Mouse (Mus musculus) MEL (cell line): ENCODE measurements around the gene Gtf3c4.

Experiments
- CTCF ChIP-seq, 3 experiments: IDR thresholded peaks in 2 of 3; conservative IDR thresholded peaks in 1 of 3; 2 replicates each; pipeline ENCODE4 v1.5.1; 2011 to 2012; ENCODE audit warnings: low read length in 3 of 3, low read depth in 2 of 3, mild to moderate bottlenecking in 2 of 3, improper control_type of control experiment in 1 of 3, inconsistent platforms in 1 of 3, mixed read lengths in 1 of 3, moderate library complexity in 1 of 3; ENCODE audit not compliant: control insufficient read depth in 1 of 3, insufficient read depth in 1 of 3, poor library complexity in 1 of 3, severe bottlenecking in 1 of 3
- ELF1 ChIP-seq: IDR thresholded peaks from 2 replicates; pipeline ENCODE4 v1.6.1; 2014; ENCODE audit warnings: low read depth, mild to moderate bottlenecking, inconsistent platforms, low read length, improper control_type of control experiment, moderate library complexity
- EP300 ChIP-seq, 2 experiments: IDR thresholded peaks; 2 replicates each; pipeline ENCODE4 v1.6.1; 2011; ENCODE audit warnings: improper control_type of control experiment in 2 of 2, low read length in 2 of 2, low read depth in 1 of 2, mild to moderate bottlenecking in 1 of 2
- GATA1 ChIP-seq: IDR thresholded peaks from 2 replicates; pipeline ENCODE4 v1.6.1; 2011; ENCODE audit warnings: low read depth, low read length, improper control_type of control experiment
- HCFC1 ChIP-seq: IDR thresholded peaks from 2 replicates; pipeline ENCODE4 v1.6.1; 2012; ENCODE audit warnings: low read depth, mild to moderate bottlenecking, inconsistent platforms, low read length, improper control_type of control experiment, moderate library complexity
- MAX ChIP-seq: IDR thresholded peaks from 2 replicates; pipeline ENCODE4 v1.6.1; 2011; ENCODE audit warnings: low read length, improper control_type of control experiment
- MEF2A ChIP-seq: IDR thresholded peaks from 2 replicates; pipeline ENCODE4 v1.6.1; 2014; ENCODE audit warnings: low read depth, mild to moderate bottlenecking, inconsistent platforms, low read length, improper control_type of control experiment; ENCODE audit not compliant: poor library complexity, insufficient replicate concordance, severe bottlenecking; ENCODE audit errors: extremely low read depth
- RAD21 ChIP-seq: IDR thresholded peaks from 2 replicates; pipeline ENCODE4 v1.6.1; 2011; ENCODE audit warnings: mild to moderate bottlenecking, low read depth, low read length, improper control_type of control experiment

DNA sequence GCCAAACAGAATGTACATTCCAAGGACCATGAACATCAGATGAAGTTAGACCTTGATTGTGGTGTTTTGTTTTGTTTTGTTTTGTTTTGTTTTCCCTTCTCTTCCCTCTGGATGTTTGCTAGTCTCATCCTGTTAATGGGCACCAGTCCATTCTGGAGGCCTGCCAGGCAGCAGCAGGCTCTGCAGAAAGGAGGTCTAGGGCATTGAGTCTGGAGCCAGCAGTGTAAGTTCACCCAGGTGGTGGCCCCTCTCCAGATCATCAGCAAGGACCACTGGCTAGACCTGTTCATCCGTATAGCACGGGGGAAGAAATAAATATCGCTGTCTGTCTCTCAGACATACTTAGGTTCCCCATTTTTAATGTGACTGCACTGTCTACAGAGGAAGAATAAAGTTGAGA, 41.1 kb upstream of the Gtf3c4 start:
- TF ChIP-seq RAD21 (no peak), CTCF (IDR thresholded peaks at IDR 0.05 in 2 of 3, conservative IDR thresholded peaks at IDR 0.05 in 1 of 3; ENCODE audit: control insufficient read depth in 1 of 3, insufficient read depth in 1 of 3, low read depth in 2 of 3, low read length in 3 of 3, poor library complexity in 1 of 3, severe bottlenecking in 1 of 3) (no peak), ELF1 (no peak), HCFC1 (no peak), GATA1 (no peak), MEF2A (no peak), MAX (no peak), EP300 (IDR thresholded peaks at IDR 0.05; ENCODE audit: low read depth in 1 of 2, low read length in 2 of 2) (no peak)
